Mouse (Mus musculus): ENCODE data around the gene Gm14435. TPM values are rescaled to one million over a fixed set of nuclear protein-coding genes. Genes with fewer than 3 reads are reported as not detected.

Gm14435 gene
- 14.2 TPM for polyA plus RNA-seq (2017; shearing (Covaris generic))

DNA sequence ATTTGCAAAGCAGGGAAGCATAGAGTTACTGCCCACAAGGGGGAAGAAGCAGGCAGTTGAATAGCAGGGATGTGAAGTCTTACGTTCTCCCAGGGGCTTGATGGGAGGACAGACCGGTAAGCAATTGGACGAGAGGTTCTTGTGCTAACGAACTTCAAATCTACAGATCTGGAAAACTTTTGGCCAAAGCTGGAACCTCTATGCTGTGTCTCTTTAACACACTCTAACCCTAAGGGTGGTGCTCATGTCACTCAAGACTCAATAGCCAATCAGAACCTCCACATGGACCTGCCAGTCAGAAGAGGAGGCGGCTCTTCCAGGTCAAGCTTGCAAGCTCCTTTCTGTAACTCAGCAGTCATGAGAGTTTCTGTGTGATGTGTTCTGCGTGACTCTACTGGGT lies at the start of gene Gm14435:
Gene Gm14435 (plus strand): TSS at position 301 of the 400 bp plus-strand sequence.

Other genes starting within 250 kb of the Gm14435 start
- gene 2210418O10Rik, start 197.0 kb upstream of the Gm14435 start, polyA plus RNA-seq (2017; shearing (Covaris generic)): 7.9 TPM
- gene Gm11009, start 104.1 kb upstream of the Gm14435 start, polyA plus RNA-seq (2017; shearing (Covaris generic)): not detected
- 0.57 TPM for gene Gm14434, start 63.2 kb downstream of the Gm14435 start, polyA plus RNA-seq (2017; shearing (Covaris generic))
- not detected for gene Zfp967, start 97.5 kb downstream of the Gm14435 start, polyA plus RNA-seq (2017; shearing (Covaris generic))
- gene Gm14308, start 212.8 kb downstream of the Gm14435 start, polyA plus RNA-seq (2017; shearing (Covaris generic)): not detected
- gene Zfp973, start 246.9 kb downstream of the Gm14435 start, polyA plus RNA-seq (2017; shearing (Covaris generic)): 8.5 TPM

Measured in activated CD4-positive, CD25-positive, alpha-beta regulatory T cell, adult 9 weeks (primary cell).